Mouse (Mus musculus): ENCODE measurements at regions not wholly inside any gene's neighbourhood (a gene's known extent, or its start where the extent isn't known, plus 50 kb on each side); places are given as distances from the start of the nearest gene placed in this dataset.
A peak's percentile ranks its signal among the peaks of the same experiment; 100 is the strongest.
"Not testable (repeated sequence)": the region's sequence is repeated elsewhere in the genome, so short reads cannot be mapped to it uniquely, and the experiment has no call there.

DNA sequence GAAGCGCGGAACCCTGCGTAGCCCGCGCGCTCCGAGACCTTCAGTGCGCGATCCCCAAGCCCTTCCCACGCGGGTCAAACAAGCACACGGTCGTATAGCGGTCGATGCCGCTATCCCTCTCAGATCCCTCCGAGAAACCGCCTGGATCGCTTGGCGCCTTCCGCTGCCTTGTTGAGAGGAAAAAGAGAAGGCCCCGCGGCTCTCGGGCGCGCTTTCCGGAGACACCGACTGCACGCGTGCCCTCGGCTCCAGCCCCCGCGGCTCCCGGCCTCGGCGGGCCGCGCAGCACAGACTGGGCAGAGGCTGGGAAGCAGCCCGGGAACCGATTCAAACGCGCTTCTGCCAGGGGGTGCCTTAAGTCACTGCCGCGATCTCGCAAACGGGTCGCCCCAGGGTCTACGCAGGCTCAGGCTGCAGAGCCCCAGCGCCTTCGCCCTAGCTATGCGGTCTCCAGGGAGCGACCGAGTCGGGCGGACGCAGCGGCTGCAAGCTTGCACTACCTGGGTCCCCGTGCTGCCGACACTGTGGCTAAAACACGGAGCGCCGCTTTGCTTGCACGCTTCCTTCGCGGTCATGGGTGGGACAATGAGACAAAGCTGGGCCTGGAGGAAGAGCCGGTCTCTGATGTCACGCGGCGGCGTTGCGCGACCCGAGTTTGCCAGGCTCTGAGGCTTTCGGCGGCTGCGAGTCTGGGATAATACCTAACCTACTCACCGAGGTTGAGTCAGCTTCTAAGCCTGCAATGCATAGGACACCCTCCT lies 87.3 kb downstream of the Crisp4 start:
- DNase-seq (ENCODE audit: low spot score in 2 of 2): no peak

GRCm38 (mm10) chr1:18057646-18058210 lies 88.0 kb downstream of the Crisp4 start:
- no peak for DNase-seq (ENCODE audit: low spot score in 2 of 2)

DNA sequence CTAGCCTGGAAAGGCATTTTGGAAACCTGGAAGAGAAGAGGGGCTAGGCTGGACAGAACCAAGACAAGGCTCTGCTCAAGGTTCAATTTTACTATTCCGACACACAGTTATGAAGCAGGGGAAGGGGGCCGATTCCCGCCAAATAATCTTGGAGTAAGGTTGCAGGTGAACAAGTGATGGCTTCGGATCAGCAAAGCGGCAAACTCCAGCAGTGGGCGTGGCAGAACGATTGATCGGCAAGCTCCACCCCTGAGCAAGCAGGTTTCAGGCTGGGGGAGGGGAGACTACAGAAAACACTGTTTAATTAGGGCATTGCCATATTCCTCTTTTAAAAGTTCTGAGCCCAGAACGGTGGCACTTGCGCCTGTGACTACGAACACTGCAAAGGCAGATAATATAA lies 88.7 kb downstream of the Crisp4 start:
- not testable (repeated sequence) for DNase-seq (ENCODE audit: low spot score in 2 of 2)

GRCm38 (mm10) chr1:18030226-18030625 lies 115.5 kb downstream of the Crisp4 start:
- DNase-seq (ENCODE audit: low spot score in 2 of 2): no peak

- DNase-seq (ENCODE audit: low spot score in 2 of 2): not testable (repeated sequence)
These were observed 132.8 kb downstream of the Crisp4 start for GRCm38 (mm10) chr1:18012941-18013340.

DNA sequence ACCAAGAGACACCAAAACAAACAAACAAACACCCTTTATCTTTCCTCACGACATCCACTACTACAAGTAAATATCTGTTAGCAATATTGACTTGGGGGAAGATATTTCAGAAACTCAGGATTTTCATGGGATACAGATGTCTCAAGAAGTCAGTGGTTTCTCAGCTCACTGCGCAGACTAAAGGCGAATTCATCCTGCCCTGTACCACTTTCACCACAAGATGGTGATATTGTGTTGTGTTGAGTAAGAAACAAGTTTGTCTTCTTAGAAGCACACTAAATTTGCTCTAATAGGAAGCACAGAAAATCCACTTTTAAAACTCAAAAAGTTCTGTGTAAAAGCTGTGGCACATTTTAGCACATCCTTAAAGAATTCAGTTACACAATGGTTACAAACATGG lies 165.1 kb downstream of the Crisp4 start:
- DNase-seq (ENCODE audit: low spot score in 2 of 2): no peak

GRCm38 (mm10) chr1:17978086-17978485 lies 167.6 kb downstream of the Crisp4 start:
- no peak for DNase-seq (ENCODE audit: low spot score in 2 of 2)

DNA sequence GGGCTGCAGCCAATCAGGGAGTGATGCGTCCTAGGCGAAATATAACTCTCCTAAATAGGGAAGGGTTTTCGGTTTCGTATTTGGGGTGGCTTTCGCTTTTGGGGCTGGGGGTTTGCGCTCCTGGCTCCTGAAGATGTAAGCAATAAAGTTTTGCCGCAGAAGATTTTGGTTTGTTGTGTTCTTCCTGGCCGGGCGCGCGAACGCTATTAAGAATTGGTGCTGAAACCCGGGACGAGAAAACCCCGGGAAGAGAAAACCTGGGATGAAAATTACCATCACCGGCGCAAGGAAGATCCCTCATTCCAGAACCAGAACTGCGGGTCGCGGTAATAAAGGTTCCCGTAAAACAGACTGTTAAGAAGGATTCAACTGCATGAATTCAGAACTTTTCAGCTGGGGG lies 188.8 kb downstream of the Crisp4 start:
- peak; percentile 1 to 10 for DNase-seq (ENCODE audit: low spot score in 2 of 2)

DNA sequence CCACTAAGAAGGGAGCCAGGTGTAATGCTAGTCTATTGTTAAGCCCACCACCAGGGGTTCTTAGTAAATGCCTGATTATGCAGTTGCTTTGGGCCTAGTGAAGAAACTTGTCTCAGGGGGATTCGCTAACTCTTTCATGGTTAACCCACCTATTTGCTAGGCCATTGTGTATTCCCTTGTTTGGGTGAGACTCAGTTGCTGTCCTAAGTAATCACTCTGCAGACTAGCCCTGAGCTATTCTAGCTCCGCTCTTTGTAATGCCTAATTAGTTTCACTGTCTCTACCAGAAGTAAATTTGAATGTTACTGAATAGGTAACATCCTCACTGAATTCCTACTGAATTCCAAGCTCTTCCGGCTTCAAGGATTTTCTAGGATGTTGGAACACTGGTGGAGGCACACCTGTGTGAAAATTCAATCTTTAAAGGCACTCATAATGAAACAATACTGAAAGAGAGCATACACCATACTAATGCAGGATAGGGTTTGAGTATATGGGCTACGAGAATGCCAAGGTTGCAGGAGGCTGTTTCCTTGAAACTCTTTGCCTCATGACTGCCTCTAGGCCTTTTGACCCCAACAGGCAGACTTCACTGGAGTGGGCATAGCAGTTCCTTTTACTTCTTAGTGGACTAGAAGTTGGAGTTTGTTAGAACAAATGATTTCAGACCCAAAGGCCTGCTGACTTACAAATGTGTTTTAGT lies 213.4 kb downstream of the Crisp4 start:
- DNase-seq (ENCODE audit: low spot score in 2 of 2): not testable (repeated sequence)

Data from spleen, postnatal 36 days (tissue).